Mouse (Mus musculus): Measurements from ENCODE around the gene Nefh. TPM values are rescaled to one million over a fixed set of nuclear protein-coding genes. Genes with fewer than 3 reads are reported as not detected.

Gene Nefh
- total and polyA plus RNA-seq, 2 experiments from 2014 or later, result 21.7 to 46.6 TPM

GRCm38 (mm10) chr11:4986695-4987486 is 39.0 kb upstream of the Nefh start, which contains the start of gene Ap1b1:
TSS of gene Ap1b1 (plus strand) at chr11:4986824.
- Histone ChIP-seq H3K4me1 (ENCODE audit: insufficient read depth, low read length) (peaks cover 10% of the 10 kb centered on the region), H3K9ac (replicated peaks; ENCODE audit: low read length) (peak within 1 kb of the TSS; percentile 78), H3K27me3 (ENCODE audit: insufficient read depth, low read length) (no peaks in the 10 kb centered on the region), H3K27ac (peak within 1 kb of the TSS; percentile 69), H3K4me3 (ENCODE audit: low read length) (peak within 1 kb of the TSS; percentile 69), H3K4me2 (ENCODE audit: low read depth, low read length) (peak within 1 kb of the TSS; percentile 92), H3K9me3 (ENCODE audit: low read length) (no peaks in the 10 kb centered on the region), H3K36me3 (ENCODE audit: insufficient read depth, low read length) (peaks cover 8% of the 10 kb centered on the region; the same call in 1 of the 2 replicates)
- no peak for TF ChIP-seq CTCF (IDR thresholded peaks at IDR 0.05; ENCODE audit: low read depth)
- DNase-seq (ENCODE audit: low spot score), result peak; percentile 92
- 2% methylated on average over 58 of the region's 62 CpGs for WGBS
- ATAC-seq, result peak; percentile 92

GRCm38 (mm10) chr11:4984799-4985198 is 36.9 kb upstream of the Nefh start:
- H3K4me2 ChIP-seq (ENCODE audit: low read depth, low read length), result no peak overlapping the region
- no peak overlapping the region for H3K9ac ChIP-seq (replicated peaks; ENCODE audit: low read length)
- no peak overlapping the region for H3K4me3 ChIP-seq (ENCODE audit: low read length)
- H3K4me1 ChIP-seq (ENCODE audit: insufficient read depth, low read length), result peaks cover 10% of the 10 kb centered on the region
- WGBS, result 79% methylated on average over 3 of the region's 3 CpGs
- ATAC-seq (no peak), DNase-seq (ENCODE audit: low spot score) (no peak)
- TF ChIP-seq CTCF (IDR thresholded peaks at IDR 0.05; ENCODE audit: low read depth), result no peak
- H3K9me3 ChIP-seq (ENCODE audit: low read length), result no peaks in the 10 kb centered on the region
- no peak overlapping the region for H3K27ac ChIP-seq
- H3K36me3 ChIP-seq (ENCODE audit: insufficient read depth, low read length), result no peaks in the 10 kb centered on the region
- H3K27me3 ChIP-seq (ENCODE audit: insufficient read depth, low read length), result no peaks in the 10 kb centered on the region

- ATAC-seq (no peak), DNase-seq (ENCODE audit: low spot score) (peak; percentile 81)
- Histone ChIP-seq H3K27ac (no peak overlapping the region), H3K9me3 (ENCODE audit: low read length) (no peaks in the 10 kb centered on the region), H3K27me3 (ENCODE audit: insufficient read depth, low read length) (no peaks in the 10 kb centered on the region), H3K36me3 (ENCODE audit: insufficient read depth, low read length) (no peaks in the 10 kb centered on the region), H3K4me1 (ENCODE audit: insufficient read depth, low read length) (peaks cover 10% of the 10 kb centered on the region), H3K4me3 (ENCODE audit: low read length) (no peak overlapping the region), H3K4me2 (ENCODE audit: low read depth, low read length) (peak overlapping the region; percentile 26; the same call in 1 of the 2 replicates), H3K9ac (replicated peaks; ENCODE audit: low read length) (no peak overlapping the region)
- TF ChIP-seq CTCF (IDR thresholded peaks at IDR 0.05; ENCODE audit: low read depth), result peak; percentile 84
- WGBS, result 3% methylated on average over 5 of the region's 5 CpGs
Measured at GRCm38 (mm10) chr11:4984249-4984648, 36.4 kb upstream of the Nefh start.

GRCm38 (mm10) chr11:4983538-4983937 is 35.7 kb upstream of the Nefh start:
- H3K9ac ChIP-seq (replicated peaks; ENCODE audit: low read length), result no peak overlapping the region
- ATAC-seq (no peak), DNase-seq (ENCODE audit: low spot score) (no peak)
- H3K27ac ChIP-seq, result no peak overlapping the region
- H3K4me1 ChIP-seq (ENCODE audit: insufficient read depth, low read length), result peaks cover 10% of the 10 kb centered on the region
- H3K36me3 ChIP-seq (ENCODE audit: insufficient read depth, low read length), result no peaks in the 10 kb centered on the region
- H3K4me2 ChIP-seq (ENCODE audit: low read depth, low read length), result no peak overlapping the region
- TF ChIP-seq CTCF (IDR thresholded peaks at IDR 0.05; ENCODE audit: low read depth), result no peak
- no peaks in the 10 kb centered on the region for H3K27me3 ChIP-seq (ENCODE audit: insufficient read depth, low read length)
- WGBS, result 73% methylated on average over 2 of the region's 2 CpGs
- H3K4me3 ChIP-seq (ENCODE audit: low read length), result no peak overlapping the region
- H3K9me3 ChIP-seq (ENCODE audit: low read length), result no peaks in the 10 kb centered on the region

GRCm38 (mm10) chr11:4983010-4983409 is 35.1 kb upstream of the Nefh start:
- H3K9ac ChIP-seq (replicated peaks; ENCODE audit: low read length), result no peak overlapping the region
- no peaks in the 10 kb centered on the region for H3K36me3 ChIP-seq (ENCODE audit: insufficient read depth, low read length)
- no peaks in the 10 kb centered on the region for H3K9me3 ChIP-seq (ENCODE audit: low read length)
- H3K27me3 ChIP-seq (ENCODE audit: insufficient read depth, low read length), result no peaks in the 10 kb centered on the region
- TF ChIP-seq CTCF (IDR thresholded peaks at IDR 0.05; ENCODE audit: low read depth), result no peak
- H3K4me1 ChIP-seq (ENCODE audit: insufficient read depth, low read length), result peaks cover 10% of the 10 kb centered on the region
- DNase-seq (ENCODE audit: low spot score), result no peak
- H3K4me3 ChIP-seq (ENCODE audit: low read length), result no peak overlapping the region
- WGBS, result 60% methylated on average over 3 of the region's 3 CpGs
- H3K27ac ChIP-seq, result no peak overlapping the region
- no peak for ATAC-seq
- no peak overlapping the region for H3K4me2 ChIP-seq (ENCODE audit: low read depth, low read length)

GRCm38 (mm10) chr11:4975623-4976022 is 27.8 kb upstream of the Nefh start:
- no peaks in the 10 kb centered on the region for H3K27me3 ChIP-seq (ENCODE audit: insufficient read depth, low read length)
- WGBS, result 5% methylated on average over 14 of the region's 14 CpGs
- H3K9me3 ChIP-seq (ENCODE audit: low read length), result no peaks in the 10 kb centered on the region
- no peak overlapping the region for H3K4me2 ChIP-seq (ENCODE audit: low read depth, low read length)
- no peaks in the 10 kb centered on the region for H3K36me3 ChIP-seq (ENCODE audit: insufficient read depth, low read length)
- no peak overlapping the region for H3K4me3 ChIP-seq (ENCODE audit: low read length)
- DNase-seq (ENCODE audit: low spot score) (peak; percentile 80), ATAC-seq (peak; percentile 60)
- no peaks in the 10 kb centered on the region for H3K4me1 ChIP-seq (ENCODE audit: insufficient read depth, low read length)
- H3K27ac ChIP-seq, result no peak overlapping the region
- peak; percentile 77 for TF ChIP-seq CTCF (IDR thresholded peaks at IDR 0.05; ENCODE audit: low read depth)
- H3K9ac ChIP-seq (replicated peaks; ENCODE audit: low read length), result no peak overlapping the region

All from hindbrain, postnatal 0 days (tissue).